8 mouse cellular contexts compared by ENCODE assay signal in genomic region chr10:117709930-117710603, GRCm38 (mm10). TPM values are rescaled to one million over a fixed set of nuclear protein-coding genes. Genes with fewer than 3 reads are reported as not detected.
DNase-seq lines count a peak whose midpoint lies in the region; ATAC-seq and TF ChIP-seq lines count a peak whose summit lies in the region.

No protein-coding gene starts in this region.

- H3K36me3 ChIP-seq in heart, embryonic 15.5 days, result peaks cover 16% of the 10 kb centered on the region; the same call in 1 of the 2 replicates
- peaks cover 11% of the 10 kb centered on the region for H3K36me3 ChIP-seq in liver, embryonic 16.5 days (ENCODE audit: control insufficient read depth, insufficient read depth)
- H3K36me3 ChIP-seq in neural tube, embryonic 12.5 days, result peaks cover 28% of the 10 kb centered on the region
- H3K36me3 ChIP-seq in stomach, postnatal 0 days (ENCODE audit: control insufficient read depth, insufficient read depth, low read length), result peaks cover 5% of the 10 kb centered on the region; the same call in 1 of the 2 replicates

- TF ChIP-seq EP300 in stomach, postnatal 0 days (optimal IDR thresholded peaks at IDR 0.05), result no peak

- peak overlapping the region; percentile 99 for H3K9ac ChIP-seq in heart, embryonic 15.5 days
- peak overlapping the region; percentile 91 for H3K9ac ChIP-seq in liver, embryonic 16.5 days (ENCODE audit: low read depth, low read length)
- H3K9ac ChIP-seq in neural tube, embryonic 12.5 days, result peak overlapping the region; percentile 99
- peak overlapping the region; percentile 99 for H3K9ac ChIP-seq in stomach, postnatal 0 days (ENCODE audit: low read length)

- peak overlapping the region; percentile 93 for H3K27ac ChIP-seq in brown adipose tissue, adult 24 weeks (replicated peaks; ENCODE audit: low read depth, low read length)
- H3K27ac ChIP-seq in heart, embryonic 15.5 days, result peak overlapping the region; percentile 98
- peak overlapping the region; percentile 93 for H3K27ac ChIP-seq in liver, embryonic 16.5 days (ENCODE audit: low read length)
- peak overlapping the region; percentile 93 for H3K27ac ChIP-seq in neural tube, embryonic 12.5 days
- peak overlapping the region; percentile 99 for H3K27ac ChIP-seq in stomach, postnatal 0 days (replicated peaks)

- H3K4me1 ChIP-seq in brown adipose tissue, adult 24 weeks (ENCODE audit: control insufficient read depth, insufficient read depth, insufficient read length, low read length), result 0 out of 2 replicates have a peak, but pooled peaks cover 4% of the 10 kb centered on the region
- H3K4me1 ChIP-seq in heart, embryonic 15.5 days (replicated peaks), result peaks cover 22% of the 10 kb centered on the region
- peaks cover 12% of the 10 kb centered on the region for H3K4me1 ChIP-seq in liver, embryonic 16.5 days (ENCODE audit: control insufficient read depth, low read depth, low read length)
- peaks cover 18% of the 10 kb centered on the region for H3K4me1 ChIP-seq in neural tube, embryonic 12.5 days
- H3K4me1 ChIP-seq in stomach, postnatal 0 days (replicated peaks; ENCODE audit: control insufficient read depth, insufficient read depth), result no peaks in the 10 kb centered on the region

- H3K4me2 ChIP-seq in heart, embryonic 15.5 days, result peak overlapping the region; percentile 69
- peak overlapping the region; percentile 72 for H3K4me2 ChIP-seq in liver, embryonic 16.5 days (ENCODE audit: low read depth, low read length)
- H3K4me2 ChIP-seq in neural tube, embryonic 12.5 days (replicated peaks), result peak overlapping the region; percentile 69
- peak overlapping the region; percentile 70 for H3K4me2 ChIP-seq in stomach, postnatal 0 days (replicated peaks; ENCODE audit: low read depth)

- peak; percentile 82 for DNase-seq in CD4-positive, CD25-positive, alpha-beta regulatory T cell, adult 2 months (ENCODE audit: low read depth, low spot score)
- DNase-seq in fibroblast of lung, adult 2 months (ENCODE audit: low read depth), result peak; percentile 58
- peak; percentile 78 to 93 for DNase-seq in kidney, postnatal 25 days
- DNase-seq in stomach, postnatal 0 days (ENCODE audit: low spot score), result peak; percentile 79

- H3K27me3 ChIP-seq in heart, embryonic 15.5 days, result no peaks in the 10 kb centered on the region
- H3K27me3 ChIP-seq in liver, embryonic 16.5 days (ENCODE audit: control insufficient read depth, insufficient read depth, low read depth, low read length), result no peaks in the 10 kb centered on the region
- H3K27me3 ChIP-seq in neural tube, embryonic 12.5 days (replicated peaks), result no peaks in the 10 kb centered on the region
- no peaks in the 10 kb centered on the region for H3K27me3 ChIP-seq in stomach, postnatal 0 days (ENCODE audit: control insufficient read depth, insufficient read depth, low read length)

- H3K9me3 ChIP-seq in heart, embryonic 15.5 days (replicated peaks), result no peaks in the 10 kb centered on the region
- no peaks in the 10 kb centered on the region for H3K9me3 ChIP-seq in liver, embryonic 16.5 days (replicated peaks; ENCODE audit: control insufficient read depth, low read length)
- no peaks in the 10 kb centered on the region for H3K9me3 ChIP-seq in neural tube, embryonic 12.5 days
- H3K9me3 ChIP-seq in stomach, postnatal 0 days (ENCODE audit: control insufficient read depth, low read length), result no peaks in the 10 kb centered on the region

- peak overlapping the region; percentile 93 for H3K4me3 ChIP-seq in brown adipose tissue, adult 24 weeks (ENCODE audit: insufficient read depth, low read depth, low read length)
- peak overlapping the region; percentile 91 for H3K4me3 ChIP-seq in heart, embryonic 15.5 days
- peak overlapping the region; percentile 73 for H3K4me3 ChIP-seq in liver, embryonic 16.5 days (ENCODE audit: low read depth, low read length)
- peak overlapping the region; percentile 75 for H3K4me3 ChIP-seq in neural tube, embryonic 12.5 days
- peak overlapping the region; percentile 97 for H3K4me3 ChIP-seq in stomach, postnatal 0 days (ENCODE audit: low read depth, low read length)

- under 1% methylated on average over 65 of the region's 71 CpGs for WGBS in heart, embryonic 15.5 days
- WGBS in liver, embryonic 16.5 days (ENCODE audit: insufficient replicate concordance), result under 1% methylated on average over 60 of the region's 71 CpGs
- WGBS in neural tube, embryonic 12.5 days, result under 1% methylated on average over 64 of the region's 71 CpGs
- WGBS in stomach, postnatal 0 days, result under 1% methylated on average over 59 of the region's 71 CpGs

- no peak for TF ChIP-seq CTCF in stomach, postnatal 0 days (IDR thresholded peaks at IDR 0.05; ENCODE audit: low read depth)

- ATAC-seq in heart, embryonic 15.5 days (replicated peaks; ENCODE audit: insufficient number of reproducible peaks, insufficient read depth, low FRiP score, low read depth), result peak; percentile 81
- ATAC-seq in liver, embryonic 16.5 days (ENCODE audit: low read depth), result peak; percentile 77
- ATAC-seq in neural tube, embryonic 12.5 days (ENCODE audit: low FRiP score, low read depth), result peak; percentile 88
- ATAC-seq in stomach, postnatal 0 days (ENCODE audit: low FRiP score, low TSS enrichment), result peak; percentile 81

RNA-seq across cellular contexts. Expression of gene Mdm2, which starts 0.5 kb away (rescaled TPM):
- polyA plus RNA-seq in brown adipose tissue, adult 24 weeks (2012; ENCODE audit: insufficient read depth, insufficient read length, missing spikeins), result 17.0 and 24.8 TPM in 2 replicates
- polyA plus RNA-seq in heart, embryonic 15.5 days (2015; fragmentation: Nextera tagmentation; extraction: Ambion mirVana), result 39.0 and 46.7 TPM in 2 replicates
- 20.3 and 20.7 TPM in 2 replicates for polyA plus RNA-seq in liver, embryonic 16.5 days (2015; fragmentation: Nextera tagmentation; extraction: Ambion mirVana)
- 62.9 and 74.4 TPM in 2 replicates for polyA plus RNA-seq in neural tube, embryonic 12.5 days (2016; fragmentation: Nextera tagmentation; extraction: Ambion mirVana)
- 14.8 and 17.6 TPM in 2 replicates for polyA plus RNA-seq in stomach, postnatal 0 days (2015; fragmentation: Nextera tagmentation; extraction: Ambion mirVana)

RNA-seq across cellular contexts. Expression of gene Slc35e3, which starts 36.1 kb away (rescaled TPM):
- polyA plus RNA-seq in brown adipose tissue, adult 24 weeks (2012; ENCODE audit: insufficient read depth, insufficient read length, missing spikeins), result 5.0 and 11.8 TPM in 2 replicates
- 7.1 and 8.9 TPM in 2 replicates for polyA plus RNA-seq in heart, embryonic 15.5 days (2015; fragmentation: Nextera tagmentation; extraction: Ambion mirVana)
- polyA plus RNA-seq in liver, embryonic 16.5 days (2015; fragmentation: Nextera tagmentation; extraction: Ambion mirVana), result 2.3 and 2.5 TPM in 2 replicates
- polyA plus RNA-seq in neural tube, embryonic 12.5 days (2016; fragmentation: Nextera tagmentation; extraction: Ambion mirVana), result 34.5 and 36.6 TPM in 2 replicates
- 19.4 and 21.0 TPM in 2 replicates for polyA plus RNA-seq in stomach, postnatal 0 days (2015; fragmentation: Nextera tagmentation; extraction: Ambion mirVana)

Comparison
In these comparisons a context has a peak if more than half of its experiments do, and no peak if none do; other contexts are left out.
1. Peak in every context shown above with its lines: DNase-seq, ATAC-seq, H3K4me3 ChIP-seq and H3K27ac ChIP-seq.